Mouse (Mus musculus) testis, adult 2 months (tissue): ENCODE measurements around the gene Abcd2.

Experiments
- CTCF ChIP-seq: fragments of 200-500 bp; IDR thresholded peaks from 2 replicates; pipeline ENCODE4 v1.5.1; 2012; ENCODE audit warnings: low read depth, mild to moderate bottlenecking, inconsistent platforms, low read length, moderate library complexity; ENCODE audit not compliant: control insufficient read depth, insufficient read depth, insufficient replicate concordance
- POLR2A ChIP-seq: fragments of 200-500 bp; IDR thresholded peaks from 2 replicates; pipeline ENCODE4 v1.6.1; 2012; ENCODE audit warnings: low read depth, mild to moderate bottlenecking, inconsistent platforms, low read length, moderate library complexity; ENCODE audit not compliant: control insufficient read depth

DNA sequence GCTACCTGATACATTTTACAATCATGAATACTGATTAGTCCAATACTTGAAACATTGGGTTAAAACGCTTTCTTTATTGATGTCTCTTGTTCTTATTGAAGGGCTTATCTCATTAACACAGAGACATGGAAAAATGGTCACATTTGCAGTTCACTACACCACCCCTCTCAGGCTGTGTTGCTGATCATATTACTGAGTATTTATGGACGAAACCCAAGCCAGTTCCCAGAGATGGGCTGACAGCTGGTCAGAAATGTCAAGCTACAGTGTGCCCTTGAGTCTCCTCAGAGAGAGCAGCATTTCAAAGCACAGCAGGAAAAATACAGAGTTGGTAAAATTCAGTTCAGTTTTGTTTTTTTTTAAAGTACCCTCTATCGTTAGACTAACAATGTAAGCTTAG lies 38.3 kb downstream of the Abcd2 start:
- TF ChIP-seq CTCF, result no peak
- TF ChIP-seq POLR2A, result no peak
